Mouse (Mus musculus) embryonic facial prominence, embryonic 11.5 days (tissue): Measurements from ENCODE around the gene Ush2a. TPM values are rescaled to one million over a fixed set of nuclear protein-coding genes. Genes with fewer than 3 reads are reported as not detected.
A peak's percentile ranks its signal among the peaks of the same experiment; 100 is the strongest.

ENCODE experiments used
- ATAC-seq: fragments of 200-750 bp; cut with Nextera tagmentation; replicated peaks from 2 replicates; pipeline ENCODE4 v1.8.0; 2017; ENCODE audit warnings: low read depth; ENCODE audit not compliant: insufficient number of reproducible peaks, low FRiP score, low TSS enrichment
- DNase-seq: peaks from one replicate; pipeline ENCODE4 v3.0.0-alpha.2; 2015; ENCODE audit warnings: low spot score
- H3K27ac ChIP-seq: fragments of 300-500 bp; sonication (generic); replicated peaks from 2 replicates; pipeline ENCODE4 v1.5.1; 2014; ENCODE audit warnings: mild to moderate bottlenecking, low read depth, low read length, control low read depth
- H3K27me3 ChIP-seq: fragments of 300-500 bp; sonication (generic); 2 replicates; pipeline ENCODE4 v1.6.1; 2014; ENCODE audit warnings: mild to moderate bottlenecking, low read length, moderate library complexity, mixed read lengths; ENCODE audit not compliant: control insufficient read depth, insufficient read depth
- H3K36me3 ChIP-seq: fragments of 300-500 bp; sonication (generic); replicated peaks from 2 replicates; pipeline ENCODE4 v1.6.1; 2014; ENCODE audit warnings: low read depth, mild to moderate bottlenecking, low read length, moderate library complexity, mixed read lengths; ENCODE audit not compliant: control insufficient read depth, insufficient read depth
- H3K4me1 ChIP-seq: fragments of 300-500 bp; sonication (generic); 2 replicates; pipeline ENCODE4 v1.6.1; 2014; ENCODE audit warnings: low read length, mixed read lengths; ENCODE audit not compliant: control insufficient read depth, insufficient read depth
- H3K4me2 ChIP-seq: fragments of 300-500 bp; sonication (generic); 2 replicates; pipeline ENCODE4 v1.6.1; 2014; ENCODE audit warnings: low read depth, mild to moderate bottlenecking, control low read depth, low read length, moderate library complexity
- H3K4me3 ChIP-seq: fragments of 300-500 bp; sonication (generic); 2 replicates; pipeline ENCODE4 v1.5.1; 2014; ENCODE audit warnings: low read depth, low read length, control low read depth
- H3K9ac ChIP-seq: fragments of 300-500 bp; sonication (generic); replicated peaks from 2 replicates; pipeline ENCODE4 v1.6.1; 2014; ENCODE audit warnings: mild to moderate bottlenecking, control low read depth, low read length
- H3K9me3 ChIP-seq: fragments of 300-500 bp; sonication (generic); replicated peaks from 2 replicates; pipeline ENCODE4 v1.6.1; 2016; ENCODE audit warnings: mild to moderate bottlenecking, low read length, inconsistent platforms, mixed read lengths; ENCODE audit not compliant: control insufficient read depth
- WGBS: fragments of 180-500 bp; shearing (Covaris S2); extraction: QIAGEN DNeasy Blood & Tissue Kit; methylation state at CpG from one replicate; pipeline ENCODE4 v1.1.7; 2014; 5-methylcytosine and 5-hydroxymethylcytosine counted together
- polyA plus RNA-seq: library from polyadenylated mRNA; unstranded; fragments of >200 nt; fragmentation: Nextera tagmentation; extraction: Ambion mirVana; gene quantifications from 2 replicates; pipeline ENCODE4 v1.2.1, GENCODE M21; 2014

Ush2a gene
- polyA plus RNA-seq, 1 experiment from 2014 or later, result 0.07 TPM

GRCm38 (mm10) chr1:188456466-188457175, 194.8 kb downstream of the Ush2a start:
- H3K4me3 ChIP-seq, result no peak overlapping the region
- no peak for ATAC-seq
- no peaks in the 10 kb centered on the region for H3K36me3 ChIP-seq
- no peak overlapping the region for H3K27ac ChIP-seq
- H3K9ac ChIP-seq, result no peak overlapping the region
- DNase-seq, result no peak
- no peaks in the 10 kb centered on the region for H3K4me1 ChIP-seq
- no peak overlapping the region for H3K4me2 ChIP-seq
- 75% methylated on average over 13 of the region's 13 CpGs for WGBS
- H3K9me3 ChIP-seq, result no peaks in the 10 kb centered on the region
- no peaks in the 10 kb centered on the region for H3K27me3 ChIP-seq

- no peak overlapping the region for H3K4me3 ChIP-seq
- 65% methylated on average over 13 of the region's 13 CpGs for WGBS
- H3K4me2 ChIP-seq, result no peak overlapping the region
- no peak overlapping the region for H3K27ac ChIP-seq
- no peaks in the 10 kb centered on the region for H3K9me3 ChIP-seq
- no peaks in the 10 kb centered on the region for H3K4me1 ChIP-seq
- H3K36me3 ChIP-seq, result no peaks in the 10 kb centered on the region
- H3K9ac ChIP-seq, result no peak overlapping the region
- ATAC-seq (no peak), DNase-seq (peak; percentile 4)
- no peaks in the 10 kb centered on the region for H3K27me3 ChIP-seq
These were observed 195.6 kb downstream of the Ush2a start for GRCm38 (mm10) chr1:188457221-188458008.

GRCm38 (mm10) chr1:188461203-188461602, 199.4 kb downstream of the Ush2a start:
- Histone ChIP-seq H3K36me3 (no peaks in the 10 kb centered on the region), H3K4me3 (no peak overlapping the region), H3K9ac (no peak overlapping the region), H3K27me3 (no peaks in the 10 kb centered on the region), H3K9me3 (no peaks in the 10 kb centered on the region), H3K4me2 (no peak overlapping the region), H3K27ac (no peak overlapping the region), H3K4me1 (no peaks in the 10 kb centered on the region)
- 66% methylated on average over 2 of the region's 2 CpGs for WGBS
- no peak for DNase-seq
- no peak for ATAC-seq

GRCm38 (mm10) chr1:188464653-188465052, 202.8 kb downstream of the Ush2a start:
- Histone ChIP-seq H3K27me3 (no peaks in the 10 kb centered on the region), H3K4me1 (no peaks in the 10 kb centered on the region), H3K9me3 (no peaks in the 10 kb centered on the region), H3K4me3 (no peak overlapping the region), H3K27ac (no peak overlapping the region), H3K9ac (no peak overlapping the region), H3K36me3 (no peaks in the 10 kb centered on the region), H3K4me2 (no peak overlapping the region)
- no peak for ATAC-seq
- DNase-seq, result no peak

GRCm38 (mm10) chr1:188468371-188468783, 206.6 kb downstream of the Ush2a start:
- Histone ChIP-seq H3K4me1 (no peaks in the 10 kb centered on the region), H3K9me3 (no peaks in the 10 kb centered on the region), H3K36me3 (no peaks in the 10 kb centered on the region), H3K27me3 (no peaks in the 10 kb centered on the region), H3K4me2 (no peak overlapping the region), H3K4me3 (no peak overlapping the region), H3K27ac (no peak overlapping the region), H3K9ac (no peak overlapping the region)
- no peak for ATAC-seq
- DNase-seq, result no peak
- WGBS, result 84% methylated on average over 10 of the region's 10 CpGs

GRCm38 (mm10) chr1:188504958-188505357, 243.1 kb downstream of the Ush2a start:
- DNase-seq (no peak), ATAC-seq (no peak)
- 83% methylated on average over 5 of the region's 5 CpGs for WGBS
- H3K4me1 ChIP-seq, result no peaks in the 10 kb centered on the region
- H3K9ac ChIP-seq, result no peak overlapping the region
- H3K4me3 ChIP-seq, result no peak overlapping the region
- no peak overlapping the region for H3K4me2 ChIP-seq
- H3K36me3 ChIP-seq, result no peaks in the 10 kb centered on the region
- no peaks in the 10 kb centered on the region for H3K27me3 ChIP-seq
- no peak overlapping the region for H3K27ac ChIP-seq
- H3K9me3 ChIP-seq, result no peaks in the 10 kb centered on the region

GRCm38 (mm10) chr1:188518792-188519191, 257.0 kb downstream of the Ush2a start:
- no peak for ATAC-seq
- Histone ChIP-seq H3K9ac (no peak overlapping the region), H3K4me2 (no peak overlapping the region), H3K9me3 (no peaks in the 10 kb centered on the region), H3K27ac (no peak overlapping the region), H3K4me3 (no peak overlapping the region), H3K36me3 (no peaks in the 10 kb centered on the region), H3K27me3 (no peaks in the 10 kb centered on the region), H3K4me1 (no peaks in the 10 kb centered on the region)
- 85% methylated on average over 8 of the region's 8 CpGs for WGBS
- no peak for DNase-seq

- ATAC-seq (no peak), DNase-seq (no peak)
- Histone ChIP-seq H3K4me1 (no peaks in the 10 kb centered on the region), H3K27me3 (no peaks in the 10 kb centered on the region), H3K9me3 (no peaks in the 10 kb centered on the region), H3K4me3 (no peak overlapping the region), H3K27ac (no peak overlapping the region), H3K36me3 (no peaks in the 10 kb centered on the region), H3K9ac (no peak overlapping the region), H3K4me2 (no peak overlapping the region)
- WGBS, result 84% methylated on average over 3 of the region's 3 CpGs
These were observed 265.6 kb downstream of the Ush2a start for GRCm38 (mm10) chr1:188527451-188527850.
